Mouse (Mus musculus): ENCODE measurements at regions not wholly inside any gene's neighbourhood (a gene's known extent, or its start where the extent isn't known, plus 50 kb on each side); places are given as distances from the start of the nearest gene placed in this dataset.

GRCm38 (mm10) chr4:88992498-88992897, 112.5 kb upstream of the Ifne start:
- H3K27me3 ChIP-seq (ENCODE audit: insufficient read depth, low read length), result no peaks in the 10 kb centered on the region
- no peaks in the 10 kb centered on the region for H3K9me3 ChIP-seq (ENCODE audit: low read depth, low read length)
- no peaks in the 10 kb centered on the region for H3K36me3 ChIP-seq (ENCODE audit: insufficient read depth)
- H3K27ac ChIP-seq (ENCODE audit: low read depth), result no peak overlapping the region
- H3K4me3 ChIP-seq (ENCODE audit: low read depth, low read length), result no peak overlapping the region
- no peaks in the 10 kb centered on the region for H3K4me1 ChIP-seq (ENCODE audit: insufficient read depth)
- no peak for TF ChIP-seq CTCF (IDR thresholded peaks at IDR 0.05; ENCODE audit: low read depth)
- DNase-seq (no peak), ATAC-seq (ENCODE audit: insufficient read depth) (no peak)
- WGBS, result 75% methylated on average over 2 of the region's 2 CpGs
- no peak overlapping the region for H3K4me2 ChIP-seq
- H3K9ac ChIP-seq, result no peak overlapping the region

DNA sequence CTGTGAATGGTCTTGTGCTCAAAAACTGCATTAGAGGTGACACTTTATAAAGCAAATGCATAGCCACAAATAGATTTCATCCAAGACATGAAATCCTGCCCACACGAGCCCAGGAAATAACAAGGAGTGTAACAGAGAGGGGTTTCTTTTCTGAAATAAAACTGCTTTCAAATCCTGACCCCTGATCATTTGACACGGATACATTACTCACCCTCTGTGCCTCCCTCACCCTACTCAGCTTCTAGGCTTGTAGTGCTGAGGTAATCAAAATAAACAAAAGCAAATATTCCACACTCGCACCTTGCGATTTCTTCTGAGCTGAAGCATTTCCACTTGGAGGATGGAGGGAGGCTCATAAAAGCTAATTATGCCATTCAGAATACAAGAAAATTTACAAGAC, 108.4 kb upstream of the Ifne start:
- no peak overlapping the region for H3K27ac ChIP-seq (ENCODE audit: low read depth)
- H3K4me3 ChIP-seq (ENCODE audit: low read depth, low read length), result no peak overlapping the region
- no peak for DNase-seq
- H3K9me3 ChIP-seq (ENCODE audit: low read depth, low read length), result no peaks in the 10 kb centered on the region
- no peak for TF ChIP-seq CTCF (IDR thresholded peaks at IDR 0.05; ENCODE audit: low read depth)
- no peak for ATAC-seq (ENCODE audit: insufficient read depth)
- H3K9ac ChIP-seq, result no peak overlapping the region
- no peaks in the 10 kb centered on the region for H3K4me1 ChIP-seq (ENCODE audit: insufficient read depth)
- H3K27me3 ChIP-seq (ENCODE audit: insufficient read depth, low read length), result no peaks in the 10 kb centered on the region
- H3K36me3 ChIP-seq (ENCODE audit: insufficient read depth), result no peaks in the 10 kb centered on the region
- no peak overlapping the region for H3K4me2 ChIP-seq
- WGBS, result 24% methylated on average over 4 of the region's 4 CpGs

DNA sequence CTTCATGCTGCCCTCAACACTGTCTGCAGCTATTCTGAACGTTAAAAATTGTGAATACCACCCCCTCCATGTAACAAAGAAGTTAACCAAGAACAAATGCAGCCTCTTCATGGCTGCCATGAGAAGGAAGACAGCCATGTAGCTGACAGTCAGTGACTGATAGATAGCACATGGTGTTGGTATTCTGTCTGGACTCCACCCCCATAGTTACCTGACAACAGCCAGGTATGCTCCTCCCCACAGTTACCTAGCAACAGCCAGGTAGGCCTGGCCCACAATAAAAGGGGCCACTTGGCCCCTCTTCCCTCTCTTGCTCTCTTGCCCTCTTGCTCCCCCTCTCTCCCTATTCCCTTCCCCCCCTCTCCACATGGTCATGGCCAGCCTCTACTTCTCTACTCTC, 107.1 kb upstream of the Ifne start:
- Histone ChIP-seq H3K4me2 (no peak overlapping the region), H3K27ac (ENCODE audit: low read depth) (no peak overlapping the region), H3K4me3 (ENCODE audit: low read depth, low read length) (no peak overlapping the region), H3K36me3 (ENCODE audit: insufficient read depth) (no peaks in the 10 kb centered on the region), H3K9me3 (ENCODE audit: low read depth, low read length) (no peaks in the 10 kb centered on the region), H3K27me3 (ENCODE audit: insufficient read depth, low read length) (no peaks in the 10 kb centered on the region), H3K4me1 (ENCODE audit: insufficient read depth) (no peaks in the 10 kb centered on the region), H3K9ac (no peak overlapping the region)
- TF ChIP-seq CTCF (IDR thresholded peaks at IDR 0.05; ENCODE audit: low read depth), result no peak
- WGBS, result 42% methylated on average over 1 of the region's 1 CpGs
- no peak for DNase-seq
- ATAC-seq (ENCODE audit: insufficient read depth), result no peak

- no peak overlapping the region for H3K27ac ChIP-seq (ENCODE audit: low read depth)
These were observed 102.5 kb upstream of the Ifne start for GRCm38 (mm10) chr4:88982457-88982856.

DNA sequence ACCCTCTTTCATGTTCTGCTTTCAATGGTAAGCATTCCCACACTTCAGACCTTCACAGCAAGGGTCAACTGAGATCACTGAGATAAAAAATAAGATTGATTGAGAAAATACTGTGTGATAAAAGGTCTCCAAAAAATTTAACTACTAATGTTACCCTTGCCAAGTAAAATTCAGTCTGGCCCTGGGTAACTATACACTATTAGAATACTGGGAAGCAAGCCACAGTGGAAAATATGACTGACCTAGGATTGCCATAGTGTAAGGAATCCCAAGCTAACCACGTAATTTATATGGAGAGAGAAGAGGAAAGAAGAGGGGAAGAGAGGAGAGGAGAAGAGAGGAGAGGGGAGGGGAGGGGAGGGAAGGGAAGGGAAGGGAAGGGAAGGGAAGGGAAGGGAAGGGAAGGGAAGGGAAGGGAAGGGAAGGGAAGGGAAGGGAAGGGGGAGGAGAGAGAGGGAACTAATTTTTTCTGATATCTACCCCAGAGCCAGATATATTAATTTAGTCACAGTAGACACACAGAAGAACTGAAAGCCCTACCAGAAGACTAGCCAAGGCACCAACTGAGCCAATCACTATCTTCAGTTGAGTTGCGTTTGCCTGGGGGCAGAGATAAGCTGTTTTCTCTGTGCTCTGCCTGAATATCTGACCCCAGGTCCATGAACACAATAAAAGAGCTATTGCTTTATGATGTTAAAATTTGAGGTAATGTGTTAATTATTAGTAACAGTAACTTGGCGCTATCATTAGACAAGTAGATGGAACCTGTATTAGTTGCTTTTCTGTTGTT, 97.3 kb upstream of the Ifne start:
- TF ChIP-seq CTCF (IDR thresholded peaks at IDR 0.05; ENCODE audit: low read depth), result no peak
- ATAC-seq (ENCODE audit: insufficient read depth), result no peak
- WGBS, result 79% methylated on average over 3 of the region's 3 CpGs
- Histone ChIP-seq H3K36me3 (ENCODE audit: insufficient read depth) (no peaks in the 10 kb centered on the region), H3K4me1 (ENCODE audit: insufficient read depth) (no peaks in the 10 kb centered on the region), H3K4me2 (no peak overlapping the region), H3K9ac (no peak overlapping the region), H3K4me3 (ENCODE audit: low read depth, low read length) (no peak overlapping the region), H3K27me3 (ENCODE audit: insufficient read depth, low read length) (no peaks in the 10 kb centered on the region), H3K9me3 (ENCODE audit: low read depth, low read length) (no peaks in the 10 kb centered on the region), H3K27ac (ENCODE audit: low read depth) (no peak overlapping the region)
- no peak for DNase-seq

More at GRCm38 (mm10) chr4:88982457-88982856, 102.5 kb upstream of the Ifne start:
- no peak overlapping the region for H3K9ac ChIP-seq
- DNase-seq, result no peak
- TF ChIP-seq CTCF (IDR thresholded peaks at IDR 0.05; ENCODE audit: low read depth), result no peak
- no peaks in the 10 kb centered on the region for H3K36me3 ChIP-seq (ENCODE audit: insufficient read depth)
- H3K27me3 ChIP-seq (ENCODE audit: insufficient read depth, low read length), result no peaks in the 10 kb centered on the region
- H3K4me2 ChIP-seq, result no peak overlapping the region
- H3K4me3 ChIP-seq (ENCODE audit: low read depth, low read length), result no peak overlapping the region
- H3K9me3 ChIP-seq (ENCODE audit: low read depth, low read length), result no peaks in the 10 kb centered on the region
- no peak for ATAC-seq (ENCODE audit: insufficient read depth)
- WGBS, result 76% methylated on average over 3 of the region's 3 CpGs
- no peaks in the 10 kb centered on the region for H3K4me1 ChIP-seq (ENCODE audit: insufficient read depth)

DNA sequence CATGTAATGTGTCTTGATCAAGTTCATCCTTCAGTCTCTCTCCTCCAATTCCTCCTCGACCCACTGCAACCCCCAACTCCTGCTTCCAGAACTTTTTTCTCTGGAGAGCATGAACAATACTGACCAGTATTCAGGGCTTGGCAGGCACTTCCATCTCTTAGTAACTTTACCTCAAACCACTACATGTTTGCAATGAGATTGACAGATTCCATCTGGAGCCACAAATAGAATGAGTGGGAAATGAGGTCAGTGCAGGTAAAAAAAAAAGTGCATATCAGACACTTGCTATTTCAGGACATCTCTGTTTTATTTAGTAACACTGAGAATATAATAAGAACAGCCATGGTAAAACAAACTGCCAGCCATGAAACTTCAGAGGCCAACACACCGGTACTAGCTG, 94.5 kb upstream of the Ifne start:
- Histone ChIP-seq H3K27me3 (ENCODE audit: insufficient read depth, low read length) (no peaks in the 10 kb centered on the region), H3K9ac (no peak overlapping the region), H3K4me3 (ENCODE audit: low read depth, low read length) (no peak overlapping the region), H3K4me1 (ENCODE audit: insufficient read depth) (no peaks in the 10 kb centered on the region), H3K36me3 (ENCODE audit: insufficient read depth) (no peaks in the 10 kb centered on the region), H3K27ac (ENCODE audit: low read depth) (no peak overlapping the region), H3K4me2 (no peak overlapping the region), H3K9me3 (ENCODE audit: low read depth, low read length) (no peaks in the 10 kb centered on the region)
- ATAC-seq (ENCODE audit: insufficient read depth), result no peak
- no peak for DNase-seq
- WGBS, result 80% methylated on average over 2 of the region's 2 CpGs
- no peak for TF ChIP-seq CTCF (IDR thresholded peaks at IDR 0.05; ENCODE audit: low read depth)

DNA sequence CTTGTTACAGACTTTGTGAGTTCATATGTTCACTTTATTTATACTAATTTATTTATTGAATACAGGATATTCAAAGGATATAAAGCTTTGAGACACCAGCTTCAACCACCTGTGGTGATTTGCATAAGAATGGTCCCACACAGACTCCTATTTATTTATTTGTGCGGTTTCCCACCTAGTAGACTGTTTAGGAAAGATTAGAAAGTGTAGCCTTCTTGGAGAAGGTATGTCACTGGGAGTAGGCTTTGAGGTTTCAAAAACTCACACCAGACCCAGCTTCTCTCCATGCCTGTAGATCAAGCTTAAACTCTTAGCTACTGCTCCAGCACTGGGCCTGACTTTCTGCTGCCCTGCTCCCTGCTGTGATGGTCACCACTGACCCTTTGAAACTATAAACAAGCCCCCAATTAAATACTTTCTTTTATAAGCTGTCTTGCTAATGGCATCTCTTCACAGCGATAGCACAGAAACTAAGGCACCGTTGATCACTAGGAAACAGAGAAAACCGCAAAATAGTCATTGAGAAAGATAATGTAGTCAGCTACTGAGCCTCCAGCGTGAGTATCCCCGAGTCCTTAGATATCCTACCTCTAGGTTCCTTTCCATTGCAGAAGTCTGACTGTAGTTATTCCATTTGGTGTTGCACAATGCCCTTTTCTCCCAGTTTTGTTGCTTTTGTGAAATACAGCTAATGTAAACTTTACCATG, 89.3 kb upstream of the Ifne start:
- H3K27ac ChIP-seq (ENCODE audit: low read depth), result no peak overlapping the region
- WGBS, result 60% methylated on average over 6 of the region's 6 CpGs
- ATAC-seq (ENCODE audit: insufficient read depth) (no peak), DNase-seq (no peak)
- no peaks in the 10 kb centered on the region for H3K36me3 ChIP-seq (ENCODE audit: insufficient read depth)
- no peaks in the 10 kb centered on the region for H3K9me3 ChIP-seq (ENCODE audit: low read depth, low read length)
- no peak overlapping the region for H3K4me3 ChIP-seq (ENCODE audit: low read depth, low read length)
- no peaks in the 10 kb centered on the region for H3K4me1 ChIP-seq (ENCODE audit: insufficient read depth)
- no peak overlapping the region for H3K4me2 ChIP-seq
- no peaks in the 10 kb centered on the region for H3K27me3 ChIP-seq (ENCODE audit: insufficient read depth, low read length)
- no peak for TF ChIP-seq CTCF (IDR thresholded peaks at IDR 0.05; ENCODE audit: low read depth)
- no peak overlapping the region for H3K9ac ChIP-seq

Data from lung, embryonic 14.5 days (tissue).